Mouse (Mus musculus) testis, postnatal 10 days (tissue): ENCODE measurements at regions not wholly inside any gene's neighbourhood (a gene's known extent, or its start where the extent isn't known, plus 50 kb on each side); places are given as distances from the start of the nearest gene placed in this dataset.

Experiments used
- DNase-seq: peaks from one replicate; pipeline ENCODE4 v3.0.0; 2021; ENCODE audit warnings: low spot score

DNA sequence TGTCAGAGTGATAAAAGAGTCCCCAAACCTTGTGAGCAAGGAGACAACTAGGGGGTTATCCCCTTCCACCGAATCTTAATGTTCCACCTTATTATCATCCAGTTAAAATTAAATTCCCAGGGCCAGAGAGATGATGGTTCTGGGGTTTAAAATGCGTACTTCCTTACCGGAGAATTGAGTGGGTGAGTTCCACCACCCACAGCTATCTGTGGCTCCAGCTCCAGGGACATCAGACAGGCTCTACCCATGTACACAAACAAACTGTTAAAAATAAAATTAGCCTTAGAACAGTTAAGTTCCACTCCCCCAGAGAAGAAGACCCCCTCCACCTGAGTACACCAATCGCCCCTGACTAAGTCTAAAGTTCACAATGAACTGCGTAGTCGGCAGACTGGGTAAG is 52.0 kb upstream of the Mgat5 start:
- no peak for DNase-seq

DNA sequence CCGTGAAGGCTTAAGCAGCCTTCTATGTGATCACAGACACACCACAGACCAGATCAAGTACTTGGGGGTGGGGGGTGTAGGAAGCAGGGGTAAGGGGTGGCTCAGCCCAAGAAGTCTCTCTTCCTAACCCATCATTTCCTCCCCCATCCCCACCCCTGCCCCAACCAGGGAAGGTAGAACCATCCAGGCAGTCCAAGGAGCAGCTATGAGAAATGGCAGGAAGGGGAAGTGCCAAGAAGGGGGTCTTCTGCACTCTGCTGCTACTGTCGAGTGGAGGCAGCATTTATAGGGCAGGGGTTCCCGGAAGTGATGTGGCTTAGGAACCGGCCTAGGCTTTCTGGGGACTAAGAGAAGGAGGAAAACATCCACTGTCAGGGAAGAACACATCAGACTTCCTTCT is 69.3 kb upstream of the Mgat5 start:
- no peak for DNase-seq

DNA sequence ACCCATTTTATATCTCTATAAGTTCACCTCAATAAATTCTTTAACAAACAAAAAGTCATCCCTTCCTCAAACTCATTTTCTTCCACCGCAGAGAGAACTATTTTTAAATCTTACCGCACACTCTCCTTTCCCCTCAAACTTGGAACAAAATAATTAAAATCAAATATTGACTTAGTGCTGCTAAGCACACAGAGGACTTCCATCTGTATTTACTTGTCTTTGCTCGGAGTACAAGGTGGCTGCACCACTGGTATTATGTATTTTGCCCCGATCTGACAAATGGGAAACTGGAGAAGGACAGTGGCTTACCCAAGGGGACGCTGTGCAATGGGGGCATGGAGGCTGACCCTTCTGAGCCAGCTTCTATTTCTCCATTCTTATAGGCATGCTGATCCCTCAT is 72.9 kb upstream of the Mgat5 start:
- DNase-seq: no peak

DNA sequence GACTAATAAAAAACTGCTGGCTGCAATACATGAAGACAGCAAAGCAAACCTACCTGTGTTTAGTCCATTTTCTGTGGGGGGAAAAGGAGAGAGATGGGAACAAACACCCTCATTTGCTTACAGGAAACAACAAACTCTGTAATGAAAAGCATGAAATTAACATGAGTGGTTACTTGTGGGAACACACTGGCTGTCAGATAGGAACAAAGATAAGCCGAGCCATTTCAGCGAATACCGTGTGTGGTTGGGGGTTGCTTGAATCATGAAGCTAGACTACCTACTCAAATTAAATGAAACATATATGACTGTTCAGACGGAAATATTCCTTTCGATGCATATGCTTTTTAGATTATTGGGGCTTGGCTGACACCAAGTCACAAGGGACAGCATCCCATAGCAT is 80.0 kb upstream of the Mgat5 start:
- no peak for DNase-seq

DNA sequence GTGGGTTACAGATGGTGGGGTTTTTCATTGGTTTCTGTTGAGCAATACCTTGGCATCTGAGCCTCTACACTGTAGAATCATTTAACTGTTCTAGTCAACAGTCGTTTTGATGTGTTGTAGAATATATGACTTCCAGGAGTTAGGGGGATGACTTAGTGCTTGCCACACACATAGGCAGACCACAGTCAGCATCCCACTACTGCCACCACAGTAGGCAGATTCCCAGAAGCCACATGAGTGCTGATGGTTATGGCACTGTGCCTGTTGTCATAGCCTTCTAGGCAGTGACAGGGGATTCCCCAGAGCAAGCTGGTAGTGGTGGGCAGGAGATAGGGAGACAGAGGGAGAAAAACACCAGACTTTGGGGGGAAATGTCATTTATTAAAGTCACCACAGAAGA is 86.8 kb upstream of the Mgat5 start:
- no peak for DNase-seq

DNA sequence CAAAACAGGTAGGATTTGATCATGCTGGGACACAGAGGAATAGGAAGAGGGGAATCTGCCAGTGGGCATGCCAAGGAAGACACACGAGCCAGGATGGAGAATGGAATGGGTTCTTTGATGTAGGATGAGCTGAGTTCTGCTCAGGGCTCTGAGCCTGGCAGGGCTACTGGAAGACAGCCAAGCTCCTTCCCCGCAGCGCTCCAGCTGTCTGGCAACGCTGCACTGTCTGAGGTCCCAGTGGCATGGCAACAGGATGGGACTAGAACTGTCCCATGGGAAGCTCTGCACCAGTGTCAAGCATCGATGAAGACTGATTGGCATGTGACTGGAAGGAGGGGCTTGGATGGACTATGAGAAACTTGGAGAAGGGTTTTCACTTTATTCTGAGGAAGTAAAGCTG is 97.3 kb upstream of the Mgat5 start:
- no peak for DNase-seq

DNA sequence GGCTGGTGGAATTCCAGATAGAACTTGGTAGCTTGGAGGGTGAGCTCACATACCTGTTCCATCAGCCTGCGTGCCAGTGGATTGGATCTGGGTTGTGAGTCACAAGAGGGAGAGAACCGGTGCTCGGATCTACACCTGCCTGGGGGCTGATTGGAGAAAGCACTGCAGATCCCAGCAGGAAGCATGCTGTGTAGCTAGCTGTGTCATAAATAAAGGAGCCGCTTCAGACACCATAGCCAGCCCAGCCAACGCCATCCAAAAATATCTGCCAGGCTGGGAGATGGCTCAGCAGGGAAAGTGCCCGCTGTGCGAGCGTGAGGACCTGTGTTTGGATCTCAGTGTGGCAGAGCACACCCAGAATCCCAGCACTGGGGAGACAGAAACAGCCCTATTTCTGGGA is 99.0 kb upstream of the Mgat5 start:
- DNase-seq: no peak

DNA sequence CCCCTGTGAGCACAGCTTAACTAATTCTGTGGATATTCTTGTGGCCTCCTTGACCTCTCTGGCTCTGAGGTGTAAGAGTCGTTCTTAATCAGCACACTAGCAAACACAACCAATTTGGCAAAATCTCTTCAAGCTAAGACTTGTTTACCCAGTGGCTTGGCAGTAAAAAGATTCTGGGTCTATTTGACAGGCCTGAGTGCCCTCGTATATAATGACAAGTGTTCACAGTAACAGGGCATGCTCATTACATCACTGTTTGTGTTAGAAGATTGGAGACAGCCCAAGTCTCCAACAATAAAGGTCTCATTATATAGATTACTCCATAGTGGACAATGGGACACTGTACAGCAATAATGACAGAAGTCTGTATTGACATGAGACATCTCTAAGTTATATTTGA is 101.2 kb upstream of the Mgat5 start:
- DNase-seq: no peak

DNA sequence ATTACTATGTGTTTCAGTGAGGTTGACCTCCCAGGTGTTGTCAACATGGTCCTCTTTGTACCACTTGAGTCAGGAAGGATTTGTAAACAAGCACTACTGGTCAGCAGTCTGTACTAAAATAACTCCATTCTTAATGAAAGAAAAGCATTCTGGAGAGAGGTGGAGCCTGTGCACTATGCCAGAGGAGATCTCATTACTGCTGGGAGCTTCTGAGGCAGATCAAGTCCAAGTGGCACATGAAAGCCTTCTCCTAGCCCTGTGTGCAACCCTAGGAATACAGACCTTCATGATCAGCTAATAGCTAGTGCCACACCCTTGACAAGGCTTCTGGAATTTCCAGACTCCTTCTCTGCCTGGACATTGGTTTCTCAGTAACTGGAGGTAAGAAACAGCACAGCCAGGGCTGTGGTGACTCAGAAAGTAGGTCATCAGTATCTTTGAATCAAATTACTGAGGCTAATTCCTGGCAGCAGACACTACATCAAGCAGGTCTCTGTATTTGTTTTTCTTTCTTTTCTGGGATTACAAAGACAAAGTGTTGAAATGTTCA is 105.9 kb upstream of the Mgat5 start:
- DNase-seq: no peak

DNA sequence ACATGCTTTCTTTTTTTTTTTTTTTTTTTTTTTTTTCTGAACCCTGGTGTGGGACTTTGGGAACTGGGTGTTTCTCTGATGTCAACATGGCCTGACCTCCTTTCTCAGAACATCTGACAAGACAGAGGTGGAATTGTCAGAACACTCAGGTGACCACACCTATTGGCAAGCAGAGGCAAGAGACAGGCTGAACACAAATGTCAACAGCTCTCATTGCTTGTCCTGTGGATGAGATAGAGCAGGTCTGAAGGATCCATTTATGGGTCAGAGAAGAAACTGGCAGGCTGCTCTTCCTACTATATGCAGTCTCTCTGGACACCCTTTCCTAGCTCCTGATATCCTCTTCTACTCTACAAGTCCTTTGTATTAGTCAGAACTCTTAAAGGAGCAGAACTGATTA is 117.2 kb upstream of the Mgat5 start:
- no peak for DNase-seq

DNA sequence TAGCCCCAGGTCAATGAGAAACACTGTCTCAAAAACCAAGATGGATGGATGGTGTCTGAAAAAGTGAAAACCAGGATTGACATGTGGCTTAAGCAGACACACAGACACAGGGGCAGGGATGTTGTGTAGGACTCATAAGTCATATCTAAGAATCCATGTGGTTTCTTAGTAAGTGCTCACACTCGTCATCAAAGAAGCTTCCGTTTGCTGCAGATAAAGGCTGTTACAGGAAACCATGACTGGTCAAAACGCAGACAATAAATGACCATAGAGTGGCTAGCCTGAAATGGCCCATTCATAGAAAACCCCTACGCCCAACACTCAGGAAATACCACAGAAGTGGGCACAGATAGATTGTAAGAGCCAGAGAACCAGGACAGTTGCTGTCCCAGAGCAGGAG is 118.8 kb upstream of the Mgat5 start:
- DNase-seq: no peak

DNA sequence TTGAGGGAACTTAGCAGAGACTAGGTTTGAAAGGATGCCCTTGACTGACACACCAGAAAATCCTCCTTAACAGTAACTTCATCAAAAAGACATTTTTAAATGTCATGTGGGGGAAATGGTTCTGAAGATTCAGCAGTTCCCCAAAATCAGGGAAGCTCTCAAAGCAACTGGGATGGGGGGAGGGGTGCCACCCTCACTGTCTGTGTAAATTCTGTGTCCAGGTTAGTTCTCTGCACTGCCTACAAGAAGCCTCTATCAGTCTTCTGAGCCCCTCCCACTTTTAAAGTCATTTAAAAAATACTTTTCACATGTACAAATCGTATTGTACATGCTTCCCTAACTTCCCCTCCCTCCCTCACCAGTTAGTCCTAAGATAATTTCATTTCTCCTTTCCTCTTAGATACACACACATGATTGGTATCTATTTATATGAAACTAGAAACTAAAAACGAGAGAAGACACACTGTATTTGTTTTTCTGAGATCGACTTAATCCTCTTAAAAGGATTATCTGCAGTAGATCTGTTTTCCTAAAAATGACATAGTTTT is 121.0 kb upstream of the Mgat5 start:
- no peak for DNase-seq

DNA sequence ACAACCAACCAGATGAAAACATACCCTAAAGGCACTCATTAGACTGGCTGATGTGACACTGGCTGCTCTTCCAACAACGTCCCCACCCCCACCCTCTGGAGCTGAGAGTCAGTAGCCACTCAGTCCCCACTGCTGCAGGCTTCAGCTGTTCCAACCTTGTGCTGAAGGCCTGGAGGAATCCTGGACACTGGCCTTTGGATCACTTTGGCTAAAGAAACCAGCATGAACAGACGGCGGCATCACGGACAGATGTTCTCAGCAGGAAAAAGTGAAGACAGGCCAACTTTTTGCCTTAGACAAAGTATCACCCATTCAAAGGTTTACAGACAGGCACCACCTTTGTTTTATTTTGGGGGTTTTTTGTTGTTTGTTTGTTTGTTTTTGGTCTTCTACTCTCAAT is 125.8 kb upstream of the Mgat5 start:
- DNase-seq: no peak

DNA sequence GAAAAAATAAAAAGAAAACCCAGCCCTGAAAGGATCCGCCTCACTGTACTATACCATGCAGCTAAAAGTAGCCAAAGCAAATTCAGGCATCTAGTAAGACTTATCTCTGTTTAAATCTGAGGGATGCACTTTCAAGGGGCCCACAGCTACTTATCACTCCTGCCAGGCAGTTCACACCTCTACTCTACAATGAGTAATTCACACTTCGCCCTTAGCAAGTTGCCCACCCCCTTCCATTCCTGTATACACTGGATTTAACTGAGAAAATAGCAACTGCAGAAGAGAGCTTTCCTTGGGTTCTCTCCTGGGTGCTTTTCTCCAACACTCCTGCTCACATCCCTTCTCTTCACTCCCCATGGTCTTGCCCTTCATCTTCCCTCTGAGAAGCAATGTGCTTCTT is 142.4 kb upstream of the Mgat5 start:
- DNase-seq: no peak

DNA sequence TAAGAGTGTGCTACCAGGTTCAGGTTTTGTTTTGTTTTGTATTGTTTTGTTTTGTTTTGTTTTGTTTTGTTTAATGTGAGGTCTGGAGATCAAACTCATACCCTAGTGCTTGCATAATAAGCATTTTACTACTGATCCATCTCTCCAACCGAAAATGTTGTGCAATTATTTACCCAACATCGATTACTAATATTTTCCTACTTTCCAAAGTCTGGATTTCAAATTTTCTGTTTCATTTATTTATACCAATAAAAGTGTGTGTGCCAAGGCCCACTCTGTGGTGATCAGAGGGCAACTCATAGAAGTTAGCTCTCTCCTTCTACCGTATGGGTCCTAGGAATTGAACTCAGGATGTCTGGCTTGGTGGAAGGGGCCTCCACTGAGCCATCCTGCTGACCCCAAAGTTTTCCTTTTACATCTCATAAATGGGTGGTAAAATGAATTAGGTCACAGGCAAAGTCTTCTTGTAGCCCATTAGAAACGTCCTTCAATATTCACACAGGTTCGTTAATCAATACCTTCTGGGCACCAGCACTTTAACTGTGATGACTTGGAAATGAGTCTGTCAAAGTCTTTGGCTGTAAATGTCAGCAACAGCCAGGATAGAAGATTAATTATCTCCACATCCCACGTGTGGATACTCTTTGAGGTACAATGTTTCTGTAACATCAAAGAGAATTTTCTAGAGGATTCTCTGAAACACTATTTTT is 158.9 kb upstream of the Mgat5 start:
- no peak for DNase-seq

DNA sequence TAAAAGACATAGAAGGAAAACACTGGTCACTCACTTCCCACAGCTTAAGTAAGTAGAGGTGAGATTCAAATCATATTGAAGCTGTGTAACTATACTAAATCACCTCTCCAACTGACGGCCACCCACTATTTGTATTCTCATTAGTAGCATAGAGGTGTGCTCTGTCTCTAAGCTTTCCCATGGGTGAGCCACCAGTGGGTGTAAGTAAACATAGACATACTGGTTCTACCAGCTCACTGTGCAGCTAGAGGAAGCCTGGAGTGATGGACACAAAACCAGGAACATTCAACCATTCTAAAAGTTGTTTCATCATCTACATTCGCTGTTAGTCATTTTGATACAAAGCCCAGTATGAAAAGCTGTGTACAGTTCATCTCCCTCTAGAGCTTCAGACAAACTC is 170.1 kb upstream of the Mgat5 start:
- DNase-seq: no peak

DNA sequence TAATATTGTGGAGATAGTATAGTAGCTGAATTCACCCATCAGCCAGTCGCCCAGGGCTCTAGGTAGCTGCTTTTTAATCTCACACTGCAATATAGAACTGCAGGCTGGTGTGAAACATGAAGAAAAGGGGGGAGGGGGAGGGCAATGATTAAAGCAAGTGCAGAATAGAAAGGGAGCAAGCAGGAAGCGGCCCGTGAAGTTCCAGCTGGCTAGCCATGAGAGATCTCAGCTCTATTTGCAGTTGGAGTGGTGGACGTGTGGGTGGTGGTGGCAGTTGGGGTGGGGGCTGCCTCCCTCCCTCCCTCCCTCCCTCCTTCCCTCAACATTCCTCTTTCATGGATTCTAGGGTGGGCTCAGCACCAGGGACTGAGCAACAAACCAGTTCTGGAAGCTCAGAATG is 173.3 kb upstream of the Mgat5 start:
- DNase-seq: no peak

DNA sequence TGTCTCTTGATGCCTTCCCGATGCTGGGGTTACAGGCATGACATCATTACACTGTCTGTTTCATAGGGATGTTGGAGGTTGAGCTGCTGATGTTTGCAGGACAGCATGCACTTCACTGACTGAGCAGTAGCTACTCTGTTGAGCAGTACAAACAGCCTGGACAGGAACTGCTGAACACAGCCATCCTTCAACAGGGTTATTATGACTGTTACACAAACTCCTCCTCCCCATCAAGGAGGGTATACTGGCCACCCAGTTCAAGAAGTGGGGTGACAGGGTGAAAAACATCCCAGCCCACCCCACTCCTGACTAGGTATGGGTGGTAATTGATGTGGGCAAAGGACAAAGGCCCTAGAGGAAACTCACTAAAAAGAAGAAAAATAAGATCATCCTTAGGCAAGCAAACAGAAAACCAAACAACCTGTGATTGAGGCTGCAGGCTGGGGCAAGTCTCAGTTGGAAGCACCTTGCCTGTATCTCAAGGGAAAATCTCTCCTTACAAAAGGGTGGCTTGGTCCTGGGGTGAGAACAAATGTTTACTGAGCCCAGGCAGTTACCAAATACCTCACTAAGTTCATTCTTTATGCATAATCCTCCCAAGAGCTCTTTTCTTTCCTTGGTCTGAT is 175.8 kb upstream of the Mgat5 start:
- no peak for DNase-seq

DNA sequence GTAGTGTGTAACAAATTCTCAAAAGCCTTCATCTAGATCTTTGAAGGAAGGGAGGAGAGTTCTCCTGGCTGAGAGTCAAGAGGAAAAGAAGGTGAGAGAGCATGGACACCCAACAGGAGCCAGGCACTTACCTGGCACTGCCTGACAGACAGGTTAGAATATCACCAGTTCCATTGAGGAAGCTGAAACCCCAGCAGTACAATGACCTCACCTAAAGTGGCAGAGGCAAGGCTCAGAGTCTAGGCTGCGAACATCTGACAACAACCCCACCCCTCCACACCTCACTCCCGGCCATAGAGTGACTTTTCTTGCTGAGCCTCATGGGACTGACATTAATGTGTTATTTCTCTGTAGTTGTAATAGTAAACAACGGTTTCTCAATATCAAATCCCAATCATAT is 181.7 kb upstream of the Mgat5 start:
- no peak for DNase-seq

DNA sequence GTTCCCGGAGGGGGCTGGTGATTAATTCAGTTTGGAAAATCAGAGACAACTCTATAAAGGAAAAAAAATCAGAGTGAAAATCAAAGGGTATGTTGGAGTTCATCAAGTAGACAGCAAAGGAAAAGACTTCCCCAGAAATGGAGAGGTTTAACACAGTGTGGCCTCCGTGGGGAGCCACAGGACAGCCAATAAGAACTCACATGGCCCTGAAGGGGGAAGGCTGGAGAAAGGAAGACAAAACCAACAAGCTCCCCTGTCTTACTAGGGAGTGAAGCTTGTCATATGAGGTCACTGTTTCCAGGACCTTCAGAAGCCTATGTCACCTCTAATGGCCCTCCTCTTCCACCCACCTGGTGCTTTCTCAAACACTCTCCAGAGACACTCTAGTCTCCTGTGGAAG is 187.1 kb upstream of the Nckap5 start:
- no peak for DNase-seq

DNA sequence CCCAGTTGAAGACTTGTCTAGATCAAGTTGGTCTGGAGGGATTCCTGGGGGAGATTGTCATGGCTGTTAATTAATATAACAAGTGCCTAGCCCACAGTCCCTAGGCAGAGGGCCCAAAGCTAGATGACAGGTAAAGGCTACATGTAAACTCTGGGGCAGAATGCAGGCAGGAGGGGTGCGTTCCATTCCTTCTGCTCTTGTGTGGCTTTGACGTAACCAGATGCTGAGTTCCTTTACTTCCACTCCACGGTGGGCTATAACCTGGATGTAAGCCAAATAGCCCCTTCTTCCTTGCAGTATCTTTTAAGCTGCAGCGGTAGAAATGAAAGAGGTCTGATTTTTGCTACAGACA is 185.3 kb upstream of the Nckap5 start:
- DNase-seq: no peak

DNA sequence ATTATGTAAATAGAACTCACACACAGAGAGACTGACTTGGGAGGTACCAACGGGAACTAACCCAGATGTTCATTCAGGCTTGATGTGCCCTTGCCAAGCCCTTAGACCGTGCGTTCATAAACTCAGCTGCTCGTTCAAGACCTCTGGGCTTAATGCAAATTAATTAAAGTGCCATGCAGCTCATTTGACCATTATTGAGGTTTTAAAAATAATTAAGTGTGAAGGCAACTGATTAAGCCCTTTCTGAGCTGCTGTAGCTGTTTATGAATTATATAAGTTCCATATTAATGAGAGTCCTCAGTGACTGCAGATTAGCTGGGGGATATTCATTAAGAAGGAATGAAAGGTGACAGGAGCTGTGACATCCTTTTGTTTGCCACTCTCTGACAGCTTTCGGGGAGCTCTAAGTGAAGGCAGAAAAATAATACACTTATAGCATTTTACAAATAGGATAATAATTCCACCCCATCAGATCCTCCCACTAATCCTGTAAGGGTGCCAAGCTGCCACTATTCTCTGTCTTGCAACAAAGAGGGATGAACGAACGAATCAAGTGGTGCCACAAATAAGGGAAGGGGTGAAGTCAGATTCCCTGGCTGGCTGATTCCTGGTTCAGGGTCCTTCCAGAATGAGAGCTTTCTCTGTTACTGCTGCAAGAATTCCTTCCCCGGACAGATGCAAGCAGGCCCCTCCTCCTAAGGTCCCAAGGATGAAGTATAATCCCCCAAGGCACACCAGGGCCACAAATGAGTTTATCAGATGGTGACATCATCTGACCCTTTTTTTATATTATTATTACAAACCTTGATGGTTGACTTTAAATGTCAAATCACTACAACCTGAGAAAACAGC is 184.7 kb upstream of the Nckap5 start:
- DNase-seq: no peak

DNA sequence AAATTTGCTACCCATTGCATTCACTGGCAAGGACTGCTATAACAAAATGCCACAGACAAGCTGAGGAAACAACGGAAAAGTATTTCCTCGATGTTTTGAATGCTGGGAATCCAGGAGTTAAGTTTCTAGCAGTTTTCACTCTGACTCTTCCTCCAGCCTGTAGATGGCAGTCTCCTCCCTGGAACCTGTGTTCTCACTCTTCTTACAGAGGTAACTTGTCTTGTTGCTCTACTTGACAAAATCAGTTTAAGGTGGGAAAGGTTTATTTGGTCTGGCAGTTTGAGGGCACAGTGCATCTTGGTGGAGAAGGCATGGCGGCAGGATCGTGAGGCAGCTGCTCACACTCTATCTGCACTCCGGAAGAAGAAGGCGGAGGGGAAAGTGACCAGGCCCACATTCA is 181.3 kb upstream of the Nckap5 start:
- DNase-seq: no peak
